Mouse (Mus musculus) heart, adult 9 months (tissue): Measurements from ENCODE around the gene Ttyh1.
"Not testable (repeated sequence)": the region's sequence is repeated elsewhere in the genome, so short reads cannot be mapped to it uniquely, and the experiment has no call there.

Source experiments
- DNase-seq, 2 experiments: peaks; one replicate each; pipeline ENCODE4 v3.0.0; 2022; ENCODE audit warnings: low spot score in 2 of 2

Gene Ttyh1

DNA sequence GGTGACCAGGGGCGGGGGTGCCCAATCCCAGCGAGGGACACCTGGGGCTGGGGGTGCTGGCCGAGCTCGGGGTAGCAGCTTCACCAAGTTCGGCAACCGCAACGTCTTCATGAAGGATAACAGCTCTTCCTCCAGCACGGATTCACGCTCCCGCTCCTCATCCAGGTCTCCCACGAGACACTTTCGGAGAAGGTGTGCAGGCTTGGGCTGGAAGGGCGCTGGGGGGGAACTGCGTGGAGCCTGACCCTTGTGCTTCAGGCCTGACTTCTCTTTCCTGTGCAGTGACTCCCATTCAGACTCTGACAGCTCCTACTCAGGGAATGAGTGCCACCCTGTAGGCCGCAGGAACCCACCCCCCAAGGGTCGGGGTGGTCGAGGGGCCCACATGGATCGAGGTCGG lies 24.3 kb downstream of the Ttyh1 start:
- no peak for DNase-seq

DNA sequence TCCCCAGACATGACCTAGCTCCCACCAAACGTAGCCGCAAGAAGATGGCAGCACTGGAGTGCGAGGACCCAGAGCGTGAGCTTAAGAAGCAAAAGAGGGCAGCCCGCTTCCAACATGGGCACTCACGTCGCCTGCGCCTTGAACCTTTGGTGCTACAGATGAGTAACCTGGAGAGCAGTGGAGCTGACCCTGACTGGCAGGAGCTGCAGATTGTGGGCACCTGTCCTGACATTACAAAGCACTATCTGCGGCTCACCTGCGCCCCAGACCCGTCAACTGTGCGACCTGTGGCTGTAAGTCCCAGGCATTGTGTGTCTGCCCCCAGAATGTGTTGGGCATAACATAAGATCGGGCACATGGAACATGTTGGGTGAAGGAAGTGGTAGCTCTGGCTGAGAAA lies 24.8 kb downstream of the Ttyh1 start:
- no peak for DNase-seq

DNA sequence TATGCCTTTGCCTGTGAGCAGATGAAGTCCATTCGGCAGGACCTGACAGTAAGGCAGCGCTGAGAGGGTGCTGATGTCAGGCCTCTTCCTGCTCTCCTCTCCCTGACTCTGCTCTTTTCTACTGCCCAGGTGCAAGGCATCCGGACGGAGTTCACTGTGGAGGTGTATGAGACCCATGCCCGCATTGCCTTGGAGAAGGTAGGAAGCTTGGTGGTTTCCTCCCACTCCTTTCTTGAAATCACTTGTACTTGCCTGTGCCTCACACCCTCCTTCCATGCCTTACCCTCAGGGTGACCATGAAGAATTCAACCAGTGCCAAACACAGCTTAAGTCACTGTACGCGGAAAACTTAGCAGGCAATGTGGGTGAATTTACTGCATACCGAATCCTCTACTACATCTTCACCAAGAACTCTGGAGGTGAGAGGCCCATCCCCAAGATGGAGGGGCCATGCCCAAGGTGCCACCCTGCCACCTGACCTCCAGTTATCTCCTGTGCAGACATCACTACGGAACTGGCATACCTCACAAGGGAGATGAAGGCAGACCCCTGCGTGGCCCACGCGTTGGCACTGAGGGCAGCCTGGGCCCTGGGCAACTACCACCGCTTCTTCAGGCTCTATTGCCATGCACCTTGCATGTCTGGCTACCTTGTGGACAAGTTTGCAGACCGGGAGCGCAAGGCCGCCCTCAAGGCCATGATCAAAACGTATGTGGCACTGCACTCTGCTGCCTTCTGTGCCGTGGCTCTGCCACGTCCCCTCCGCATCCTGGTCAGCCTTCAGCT lies 25.8 kb downstream of the Ttyh1 start:
- DNase-seq, result no peak

- DNase-seq, result peak in 1 of 2 experiments; percentile 56
These were observed 26.5 kb downstream of the Ttyh1 start for GRCm38 (mm10) chr7:4145552-4146190.

DNA sequence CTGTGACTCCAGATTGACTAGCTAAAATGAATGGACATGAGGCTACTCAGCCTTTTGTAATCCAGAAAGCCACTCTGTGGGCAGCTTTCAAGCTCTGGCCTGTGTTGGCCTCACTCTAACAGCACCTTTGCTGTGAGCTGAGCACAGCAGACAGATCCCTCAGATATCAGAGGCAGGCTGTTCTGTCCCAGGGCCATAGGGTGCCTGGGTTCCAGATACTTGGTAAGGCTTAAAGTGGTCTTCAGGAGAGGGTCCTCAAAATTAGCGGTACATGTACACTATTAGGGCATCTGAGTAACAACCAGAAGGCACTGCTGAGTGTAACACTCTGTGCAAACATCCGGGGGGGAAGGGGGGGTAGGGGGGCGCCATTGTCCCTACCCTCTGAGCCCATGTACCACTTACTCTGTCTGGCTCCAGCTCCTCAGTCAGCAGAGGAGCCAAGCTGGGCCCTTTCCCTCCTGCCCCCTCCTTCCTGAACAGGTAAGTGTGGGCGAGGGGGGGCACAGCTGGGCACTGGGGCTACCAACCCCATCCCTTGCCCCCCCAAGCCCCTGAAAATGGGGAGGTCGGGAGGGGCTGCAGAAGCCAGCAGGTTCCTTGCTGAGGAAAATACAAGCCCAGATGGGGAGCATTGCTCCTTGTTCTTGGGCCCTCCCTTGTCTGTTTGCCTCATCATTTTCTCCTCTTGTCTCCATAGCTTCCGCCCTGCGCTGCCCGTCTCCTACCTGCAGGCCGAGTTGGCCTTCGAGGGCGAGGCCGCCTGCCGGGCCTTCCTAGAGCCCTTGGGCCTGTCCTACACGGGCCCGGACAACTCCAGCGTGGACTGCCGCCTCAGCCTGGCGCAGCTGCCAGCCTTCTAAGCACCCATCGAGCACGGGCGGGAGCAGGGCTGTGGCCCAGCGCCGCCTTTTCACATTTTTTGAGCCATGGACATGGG lies 27.3 kb downstream of the Ttyh1 start:
- DNase-seq, result no peak

DNA sequence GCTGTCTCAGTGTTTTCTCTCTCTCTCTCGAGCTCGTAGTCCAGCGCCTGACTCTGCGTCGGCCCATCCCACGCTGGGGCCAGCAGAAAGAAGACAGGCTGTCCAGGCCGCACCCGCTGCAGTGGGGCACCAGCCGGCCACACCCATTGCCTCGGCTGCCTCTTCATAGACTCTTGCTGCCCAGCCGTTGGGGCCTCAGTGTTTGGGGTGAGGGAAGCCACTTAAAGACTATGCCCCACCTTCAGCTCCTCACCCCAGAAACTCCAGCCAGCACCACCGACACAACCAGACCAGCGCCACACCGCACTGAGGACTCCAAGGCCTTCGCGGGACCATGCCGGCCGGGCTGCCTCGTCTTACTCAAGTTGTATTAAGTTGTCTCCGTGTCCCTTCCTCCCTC lies 28.2 kb downstream of the Ttyh1 start:
- DNase-seq, result no peak

DNA sequence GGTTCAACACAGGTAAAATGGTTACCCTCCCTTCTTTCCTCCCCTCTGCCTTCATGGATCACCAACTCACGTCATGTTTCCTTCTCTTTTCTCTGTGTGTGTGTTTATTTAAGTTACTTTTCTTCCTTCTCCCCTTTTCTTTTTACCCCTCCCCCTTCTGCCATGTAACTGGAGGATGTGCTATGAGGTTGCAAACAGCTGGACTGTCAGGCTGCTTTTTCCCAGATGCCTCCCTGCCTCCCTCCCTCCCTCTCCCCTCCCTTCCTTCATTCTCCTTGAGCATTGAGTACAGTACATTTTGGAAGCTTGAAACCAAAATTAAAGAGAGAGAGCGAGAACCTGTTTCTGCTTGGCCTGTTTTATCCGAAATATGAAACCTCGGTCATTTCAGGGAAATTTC lies 28.6 kb downstream of the Ttyh1 start:
- no peak for DNase-seq

DNA sequence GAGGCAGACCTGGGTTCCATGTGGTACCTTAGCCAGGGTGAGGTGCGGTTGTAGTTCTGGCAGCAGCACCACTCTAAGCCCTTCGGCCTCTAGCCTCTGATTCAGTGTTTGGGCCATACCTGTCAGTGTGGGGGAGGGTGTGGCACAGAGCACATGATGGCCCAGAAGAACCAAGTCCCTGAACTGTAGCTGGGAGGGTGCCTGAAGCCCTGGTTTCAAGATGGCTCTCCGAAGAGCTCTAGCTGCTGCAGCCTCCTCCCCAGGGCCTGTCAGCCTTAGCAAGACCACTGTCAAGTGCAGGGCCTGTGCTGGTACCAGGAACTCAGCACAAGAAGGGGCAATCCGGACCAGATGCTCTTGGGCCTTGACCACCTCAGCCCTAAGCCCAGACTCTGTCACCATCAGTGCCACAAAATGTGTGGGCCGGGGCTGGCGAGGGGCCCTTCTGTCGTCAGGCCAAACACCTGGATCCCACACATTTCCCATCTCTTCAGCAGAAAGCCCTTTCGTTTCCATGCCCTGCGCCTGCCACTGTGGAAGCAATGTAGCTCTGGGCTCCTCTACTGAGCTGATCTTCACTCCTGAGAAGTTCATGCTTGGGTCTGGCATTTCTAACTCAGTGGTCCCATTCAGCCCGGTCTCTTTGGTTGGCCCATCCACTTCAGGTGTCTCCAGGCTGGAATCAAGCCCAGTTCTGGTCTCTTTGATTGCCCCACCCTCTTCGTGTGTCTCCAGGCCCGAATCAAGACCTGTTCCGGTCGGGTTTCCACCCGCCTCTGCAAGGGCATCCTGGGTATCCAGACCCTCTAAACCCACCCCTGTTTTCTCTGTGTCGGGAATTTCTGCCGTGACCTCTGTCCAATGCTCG lies 29.4 kb downstream of the Ttyh1 start:
- DNase-seq, result no peak

GRCm38 (mm10) chr7:4149209-4150054 lies 30.2 kb downstream of the Ttyh1 start:
- DNase-seq, result peak; percentile 89 to 91

- DNase-seq, result peak; percentile 57
These were observed 30.9 kb downstream of the Ttyh1 start, which contains the start of gene Leng9 for GRCm38 (mm10) chr7:4150059-4150541. TSS of gene Leng9 (minus strand) at chr7:4150374.

DNA sequence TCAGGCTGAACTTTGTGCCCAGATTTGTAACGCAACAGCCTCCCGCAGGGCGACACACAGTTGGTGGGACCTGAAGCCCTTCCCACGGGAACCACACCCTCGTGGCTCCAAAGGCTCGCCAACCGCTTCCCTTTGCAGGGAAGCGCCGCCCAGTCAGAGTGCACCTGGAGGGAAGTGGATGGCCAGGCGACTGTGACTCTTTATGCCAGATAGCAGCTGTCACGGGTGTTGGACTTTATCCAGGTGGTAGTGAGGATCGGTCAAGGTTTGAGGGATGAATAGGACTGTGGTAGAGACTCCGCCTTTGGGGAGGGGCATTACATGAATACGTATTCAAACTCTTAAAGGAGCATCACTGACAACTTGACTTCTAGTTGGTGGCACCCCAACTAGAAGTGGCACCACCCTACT lies 31.6 kb downstream of the Ttyh1 start:
- peak; percentile 60 to 62 for DNase-seq

GRCm38 (mm10) chr7:4151241-4151640 lies 32.0 kb downstream of the Ttyh1 start:
- DNase-seq, result no peak

GRCm38 (mm10) chr7:4154356-4154755 lies 35.1 kb downstream of the Ttyh1 start:
- no peak for DNase-seq

DNA sequence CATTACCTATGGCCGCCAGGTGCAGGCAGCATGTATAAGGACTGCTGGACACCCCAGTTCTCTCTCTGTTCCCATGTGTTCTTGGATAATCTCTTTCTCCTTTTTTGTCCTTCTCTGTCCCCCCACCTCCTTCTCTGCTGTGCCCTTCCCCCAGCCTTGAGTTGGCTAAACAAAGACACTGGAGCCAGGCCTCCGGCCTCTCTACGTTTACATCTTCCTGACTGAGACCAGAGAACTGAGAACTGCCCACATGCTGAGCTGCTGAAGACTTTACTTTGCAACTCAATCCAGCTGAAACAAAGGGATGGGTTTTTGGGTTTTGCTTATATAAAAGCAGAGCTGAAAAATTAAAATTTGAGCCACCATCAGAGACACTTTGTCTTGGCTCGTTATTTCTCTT lies 35.8 kb downstream of the Ttyh1 start:
- DNase-seq, result no peak

DNA sequence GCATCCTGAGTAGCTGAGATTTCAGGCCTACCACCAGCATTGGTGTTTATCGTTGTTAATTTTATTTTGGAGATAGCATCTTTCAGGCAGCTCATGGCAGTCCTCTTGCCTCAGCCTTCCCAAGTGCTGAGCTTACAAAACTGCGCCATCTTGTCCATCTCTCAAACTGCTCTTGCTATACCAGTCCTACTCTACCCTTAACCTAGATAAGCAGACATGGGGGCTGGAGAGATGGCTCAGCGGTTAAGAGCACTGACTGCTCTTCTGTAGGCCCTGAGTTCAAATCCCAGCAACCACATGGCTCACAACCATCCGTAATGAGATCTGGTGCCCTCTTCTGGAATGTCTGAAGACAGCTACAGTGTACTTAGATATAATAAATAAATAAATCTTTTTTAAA lies 42.4 kb downstream of the Ttyh1 start:
- DNase-seq, result not testable (repeated sequence)

GRCm38 (mm10) chr7:4163571-4164072 lies 44.4 kb downstream of the Ttyh1 start:
- peak; percentile 28 to 61 for DNase-seq

DNA sequence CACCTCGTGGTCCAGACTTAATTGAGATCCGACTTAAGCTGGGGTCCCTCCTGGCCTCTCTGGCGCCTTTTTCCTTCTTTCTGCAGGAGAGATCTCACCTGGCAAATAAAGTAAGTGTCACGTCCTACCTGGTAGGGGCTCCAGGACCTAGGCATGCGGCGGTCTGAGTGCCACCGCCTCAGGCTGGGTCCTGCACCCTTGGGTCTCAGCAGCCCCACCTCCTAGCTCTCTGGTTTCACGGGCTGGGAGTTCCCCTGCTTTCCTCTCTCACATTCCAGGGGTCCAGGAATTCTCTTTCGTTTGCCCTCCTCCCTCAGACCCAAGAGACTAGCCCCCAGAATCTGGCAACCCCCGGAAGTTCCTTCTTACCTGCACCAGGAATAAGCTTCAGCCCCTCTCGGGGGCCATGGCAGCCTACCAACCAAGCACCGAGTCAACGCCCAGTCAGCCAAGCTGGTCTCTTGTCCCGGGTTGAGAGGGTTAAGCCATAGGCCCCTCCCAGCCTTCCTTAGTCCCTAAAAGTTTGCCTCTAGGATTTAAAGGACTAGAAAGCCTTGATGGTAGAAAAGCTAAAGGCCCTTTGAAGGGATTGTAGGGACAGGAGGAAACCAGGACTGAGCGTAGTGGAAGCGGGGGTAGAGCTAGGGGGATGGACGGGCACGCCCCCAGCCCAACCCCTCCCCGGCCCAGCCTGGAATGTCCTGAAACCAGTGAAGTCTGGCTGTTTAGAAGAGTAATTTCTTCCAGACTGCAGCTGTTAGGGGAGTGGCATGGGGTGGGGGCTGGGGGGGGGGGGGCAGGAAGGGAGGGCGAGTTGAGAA lies 45.1 kb downstream of the Ttyh1 start, which contains the start of gene Cdc42ep5:
Gene Cdc42ep5, minus strand, starts transcription at position 771 of the 821 bp plus-strand sequence.
- peak; percentile 75 to 84 for DNase-seq

DNA sequence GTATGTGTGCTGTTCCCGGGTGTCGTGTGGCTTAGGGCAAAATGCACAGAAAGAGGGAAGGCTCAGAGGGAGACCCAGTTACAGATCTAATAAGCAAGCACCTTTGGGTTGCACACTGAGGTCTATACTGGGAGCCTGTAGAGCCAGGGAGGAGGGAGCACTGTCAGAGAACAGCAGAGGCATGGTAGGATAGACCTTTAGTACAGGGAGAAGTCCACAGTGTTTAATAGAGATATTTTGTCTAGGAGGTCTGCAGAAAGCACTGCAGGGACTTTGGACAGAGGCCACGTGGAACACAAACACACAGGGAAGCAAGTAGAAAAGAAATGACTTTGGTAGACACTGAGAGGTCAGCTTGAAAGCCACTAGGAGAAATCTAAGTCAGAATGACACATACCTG lies 46.1 kb downstream of the Ttyh1 start:
- DNase-seq, result no peak

DNA sequence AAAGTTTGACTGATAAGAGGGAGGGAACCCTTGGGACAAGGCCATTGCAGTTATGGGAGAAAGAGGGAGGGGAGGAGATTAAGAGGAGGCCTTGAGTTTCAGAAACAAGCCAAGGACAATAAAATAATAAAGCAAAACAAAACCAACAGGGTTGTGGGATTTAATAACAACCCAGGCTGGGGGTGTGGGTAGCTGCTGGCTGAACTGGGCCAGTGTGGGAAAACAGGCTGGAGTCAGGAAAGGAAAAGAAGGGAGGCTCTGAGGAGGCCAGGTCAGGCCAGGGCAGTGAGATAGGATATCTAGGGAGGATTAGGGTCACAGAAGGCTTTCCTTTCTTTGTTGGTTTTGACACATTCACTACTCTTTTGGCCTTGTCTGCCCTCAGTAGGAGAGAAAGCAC lies 47.9 kb downstream of the Ttyh1 start:
- no peak for DNase-seq
